Mouse (Mus musculus): ENCODE data around the gene Abr.

Abr gene

DNA sequence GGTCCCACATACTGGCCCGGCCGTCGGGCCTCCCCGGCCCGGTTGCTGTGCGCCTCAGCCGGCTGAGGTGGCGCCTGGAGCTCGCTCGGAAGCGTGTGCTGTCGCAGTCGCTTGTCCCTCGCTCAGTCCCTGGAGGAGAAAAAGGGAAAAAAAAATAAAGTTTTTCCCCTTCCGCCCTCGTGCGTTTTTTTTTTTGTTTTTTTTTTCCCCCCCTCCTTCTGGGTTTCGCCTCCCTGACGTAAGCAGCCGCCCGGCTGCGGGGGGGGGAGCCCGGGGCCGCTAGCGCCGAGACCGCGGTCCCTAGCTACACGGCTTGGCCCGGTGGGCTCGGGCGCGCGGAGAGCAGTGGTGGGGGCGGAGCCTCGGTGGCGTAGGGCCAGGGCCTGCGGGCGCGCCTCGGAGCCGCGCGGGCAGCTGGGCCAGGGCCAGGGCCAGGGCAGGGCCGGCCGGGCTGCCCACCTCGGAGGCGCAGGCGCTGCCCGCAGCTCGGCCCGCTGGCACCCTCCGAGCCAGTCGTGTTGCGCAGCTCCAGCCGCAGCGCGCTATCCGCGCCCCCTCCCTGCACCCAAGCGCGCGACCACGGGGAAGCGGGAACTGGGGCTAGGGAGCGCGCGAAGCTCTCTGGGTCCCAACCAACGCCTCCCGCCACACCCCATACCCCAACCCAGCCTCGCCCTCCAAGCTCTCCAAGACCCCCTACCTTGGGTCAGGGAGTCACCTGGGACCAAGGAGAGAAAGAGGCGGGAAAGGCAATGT lies 1.3 kb upstream of the Abr start:
- DNase-seq, result peak; percentile 44

DNA sequence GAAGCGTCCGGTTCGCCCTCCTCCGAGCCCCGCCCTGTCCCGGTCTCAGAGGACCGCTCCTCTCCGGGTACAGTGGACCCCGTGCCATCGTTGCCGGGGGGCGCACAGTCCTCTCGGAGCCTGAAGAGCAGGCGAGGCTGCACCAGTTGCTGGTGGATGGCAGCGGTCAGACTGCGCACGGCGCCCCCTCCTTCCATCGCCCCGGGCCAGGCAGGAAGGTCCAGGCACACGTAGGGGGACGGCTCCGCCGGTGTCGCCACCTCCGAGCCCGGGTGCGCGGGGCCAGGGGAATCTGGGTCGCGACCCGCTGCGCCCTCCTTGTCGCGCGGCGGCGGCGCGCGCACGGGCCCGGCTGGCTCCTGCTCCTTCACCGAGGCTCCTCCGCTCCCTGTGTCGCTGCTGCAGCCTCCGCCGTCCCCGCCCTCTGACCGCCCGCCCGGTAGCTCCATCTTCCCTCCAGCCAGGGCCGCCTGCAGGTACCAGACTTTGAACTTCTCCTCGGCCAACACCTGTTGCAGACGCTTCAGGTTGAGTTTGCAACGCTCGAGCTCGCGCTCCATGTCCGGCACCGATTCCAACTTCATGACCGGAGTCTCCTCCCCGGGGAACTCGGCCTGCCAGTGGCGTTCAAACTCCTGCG lies 572 bp upstream of the Abr start:
- DNase-seq, result peak; percentile 16

DNA sequence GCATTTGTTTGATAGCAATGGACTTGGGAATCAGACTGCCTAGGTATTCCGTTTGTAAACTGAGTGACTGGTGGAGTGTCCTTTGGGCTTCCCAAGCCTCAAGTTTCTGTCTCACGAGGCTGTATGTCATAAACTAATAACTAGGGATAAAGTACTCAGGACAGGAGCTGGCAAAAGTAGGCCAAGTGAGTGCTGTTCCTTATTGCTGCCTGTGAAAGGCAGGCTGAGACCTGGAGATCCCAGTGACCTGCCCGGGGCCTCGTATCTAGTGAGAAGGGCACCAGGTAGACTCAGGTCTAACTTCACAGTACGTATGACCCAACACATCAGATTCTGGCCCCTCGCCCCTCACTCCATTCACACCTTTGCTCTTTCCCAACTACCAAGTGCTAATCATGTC lies 4.0 kb downstream of the Abr start:
- DNase-seq, result no peak

DNA sequence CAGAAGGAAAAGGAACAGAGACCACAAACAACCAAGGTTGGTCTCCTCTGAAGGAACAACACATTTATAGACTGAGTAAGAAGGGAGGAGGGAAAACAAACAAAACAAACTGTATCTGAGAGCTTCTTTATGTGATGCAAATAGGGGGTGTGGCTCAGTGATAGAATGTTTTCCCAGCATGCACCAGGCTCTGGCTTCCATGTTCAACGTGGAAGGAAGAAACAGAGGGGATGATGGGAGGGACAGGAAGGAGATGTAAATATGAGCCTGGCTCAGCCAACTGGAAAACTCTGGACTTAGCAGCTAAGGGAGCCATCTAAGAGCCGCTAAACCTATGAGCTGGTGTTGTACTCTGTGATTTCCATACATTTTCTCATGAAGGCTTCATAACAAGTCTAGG lies 7.9 kb downstream of the Abr start:
- DNase-seq, result no peak

DNA sequence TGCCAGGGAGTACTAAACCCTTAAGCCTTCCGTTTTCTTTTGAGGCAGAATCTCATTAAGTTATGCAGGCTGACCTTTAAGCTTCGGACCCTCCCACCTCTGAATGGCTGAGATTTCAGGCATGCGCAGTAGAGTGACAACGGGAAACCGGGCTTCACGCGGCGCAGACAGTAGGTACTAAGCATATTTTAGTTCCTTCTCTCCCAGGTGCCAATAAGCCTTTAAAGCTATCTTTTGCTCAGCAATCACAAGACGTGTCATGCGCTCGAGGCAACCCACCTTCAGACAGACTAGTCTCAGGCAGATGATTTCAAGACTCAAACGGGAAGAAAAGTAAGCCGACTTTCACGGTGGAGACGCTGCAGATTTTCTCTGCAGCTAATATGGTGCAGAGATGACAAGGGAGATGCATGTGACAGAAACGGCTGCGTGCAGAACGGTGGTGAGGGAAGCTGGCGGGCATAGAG lies 9.4 kb downstream of the Abr start:
- DNase-seq, result no peak

DNA sequence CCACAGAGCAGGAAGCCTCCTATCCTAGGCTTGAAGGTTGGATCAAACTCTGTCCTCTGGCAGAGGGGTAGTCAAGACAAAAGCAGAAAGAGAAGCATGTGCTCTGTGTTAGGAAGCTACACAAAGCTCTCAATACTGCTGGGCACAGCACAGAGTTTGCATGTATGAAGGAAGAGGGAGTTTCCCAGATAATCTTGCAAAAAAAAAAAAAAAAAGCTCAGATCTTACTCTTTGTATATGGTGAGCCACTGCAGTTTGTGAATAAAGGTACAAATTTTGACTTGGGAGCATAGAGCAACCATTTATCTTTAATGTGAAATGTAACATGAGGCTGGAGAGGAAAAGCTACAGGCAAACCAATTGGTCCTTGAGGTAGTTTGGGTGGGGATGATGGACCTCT lies 11.2 kb downstream of the Abr start:
- DNase-seq, result no peak

DNA sequence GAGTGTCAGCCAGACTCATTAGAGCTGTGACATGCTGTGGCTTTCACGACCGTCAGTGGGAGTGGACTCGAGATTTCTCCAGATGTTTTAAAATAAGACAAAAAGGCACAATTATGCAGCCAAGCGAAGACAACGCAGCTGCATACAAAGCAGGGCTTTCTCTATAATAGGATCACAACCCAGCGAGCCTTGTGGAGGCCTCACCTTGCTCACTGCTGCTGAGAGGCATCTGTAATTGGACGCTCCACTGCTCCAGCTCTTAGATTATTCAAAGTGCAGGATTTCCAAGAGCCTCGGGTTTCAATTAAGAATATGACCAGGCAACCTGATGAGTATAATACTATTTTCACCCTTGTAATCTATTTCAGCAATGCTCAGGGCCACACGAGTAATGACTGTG lies 15.6 kb downstream of the Abr start:
- no peak for DNase-seq

DNA sequence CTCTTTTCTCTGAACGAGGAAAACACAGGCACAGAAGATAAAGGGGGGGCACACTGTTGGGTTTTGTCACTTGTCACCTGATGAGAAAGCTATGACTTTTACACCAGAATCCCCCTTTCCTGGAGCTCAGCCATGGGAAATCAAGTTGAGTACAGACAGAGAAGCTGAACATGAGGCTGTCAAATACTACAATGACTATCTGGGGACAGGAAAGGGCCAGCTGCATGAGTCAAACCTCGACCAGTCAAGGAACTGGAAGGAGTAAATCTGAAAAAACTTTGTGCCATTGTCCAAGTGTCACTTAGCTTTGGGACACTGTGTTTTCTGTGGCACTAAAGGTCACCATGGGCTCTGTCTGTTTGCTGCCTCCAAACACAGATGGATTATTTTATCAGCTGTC lies 22.9 kb downstream of the Abr start:
- no peak for DNase-seq

DNA sequence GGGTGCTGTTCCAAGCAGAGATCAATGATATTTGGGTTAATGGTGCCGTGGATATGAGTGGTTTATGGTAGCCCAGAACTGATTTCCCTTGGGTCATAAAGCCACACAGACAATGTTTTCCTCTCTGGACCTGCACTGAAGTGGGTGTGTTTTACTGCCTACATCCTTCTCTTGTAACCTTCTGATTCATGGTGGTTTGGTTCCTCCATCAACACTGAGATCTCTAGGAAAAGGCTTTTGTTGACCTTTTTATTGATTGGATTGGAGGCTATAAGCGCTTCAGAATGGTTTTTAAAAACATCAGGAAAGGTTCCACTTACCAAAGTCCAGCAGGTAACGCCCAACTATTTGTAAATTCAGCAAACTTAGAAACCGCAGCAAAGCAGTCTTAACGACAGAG lies 23.4 kb downstream of the Abr start:
- no peak for DNase-seq

DNA sequence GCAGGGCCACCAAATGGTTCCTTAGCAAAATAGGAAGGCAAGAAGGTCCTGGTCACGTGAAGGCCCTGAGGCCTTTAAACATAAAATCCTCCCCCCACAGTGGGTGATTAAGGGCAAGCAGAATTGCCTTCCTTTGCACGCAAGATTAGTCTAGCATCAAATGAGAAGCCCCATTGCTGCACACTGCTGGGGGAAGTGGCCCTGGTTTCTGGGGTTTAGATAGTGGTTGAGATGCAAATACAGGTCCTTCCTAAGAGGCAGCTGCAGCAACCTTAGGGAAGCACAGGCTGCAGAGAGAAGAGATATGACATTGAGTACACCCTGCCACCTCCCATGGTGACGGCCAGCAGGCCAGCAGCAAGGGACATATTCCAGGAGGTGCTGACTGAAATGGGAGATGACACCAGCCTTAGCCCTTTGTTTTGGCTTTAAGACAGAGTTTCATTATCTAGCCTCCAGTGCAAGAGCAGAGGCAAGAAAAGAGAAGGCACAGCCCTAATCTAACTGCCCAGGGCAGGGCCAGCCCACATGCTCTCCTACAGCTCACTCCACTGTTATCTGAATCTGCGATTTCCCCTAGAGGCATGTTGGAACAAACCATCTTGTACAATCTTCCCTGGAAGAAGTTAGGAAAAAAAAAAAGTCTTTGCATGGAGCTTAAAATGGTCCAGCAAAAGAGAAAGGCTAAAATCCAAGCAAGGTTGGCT lies 28.3 kb downstream of the Abr start:
- DNase-seq, result no peak

DNA sequence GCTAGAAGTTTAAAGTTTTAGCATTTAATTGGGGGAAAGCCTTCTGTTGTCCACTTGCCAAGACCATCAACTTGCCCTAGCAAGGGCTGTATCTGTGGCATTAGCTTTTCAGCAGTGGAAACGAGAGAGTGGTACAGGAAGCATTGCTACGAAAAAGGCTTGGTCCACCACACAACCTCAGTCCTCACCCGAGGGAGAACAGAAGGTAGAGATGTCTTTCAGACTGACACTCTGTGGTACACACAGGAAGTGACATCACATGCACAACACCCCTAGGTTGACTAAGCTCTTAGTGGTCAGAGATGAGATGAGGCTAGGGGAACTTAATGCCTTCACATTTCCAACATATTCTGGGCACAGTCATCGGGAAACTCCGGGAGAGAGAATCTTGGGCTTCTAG lies 32.4 kb downstream of the Abr start:
- no peak for DNase-seq

DNA sequence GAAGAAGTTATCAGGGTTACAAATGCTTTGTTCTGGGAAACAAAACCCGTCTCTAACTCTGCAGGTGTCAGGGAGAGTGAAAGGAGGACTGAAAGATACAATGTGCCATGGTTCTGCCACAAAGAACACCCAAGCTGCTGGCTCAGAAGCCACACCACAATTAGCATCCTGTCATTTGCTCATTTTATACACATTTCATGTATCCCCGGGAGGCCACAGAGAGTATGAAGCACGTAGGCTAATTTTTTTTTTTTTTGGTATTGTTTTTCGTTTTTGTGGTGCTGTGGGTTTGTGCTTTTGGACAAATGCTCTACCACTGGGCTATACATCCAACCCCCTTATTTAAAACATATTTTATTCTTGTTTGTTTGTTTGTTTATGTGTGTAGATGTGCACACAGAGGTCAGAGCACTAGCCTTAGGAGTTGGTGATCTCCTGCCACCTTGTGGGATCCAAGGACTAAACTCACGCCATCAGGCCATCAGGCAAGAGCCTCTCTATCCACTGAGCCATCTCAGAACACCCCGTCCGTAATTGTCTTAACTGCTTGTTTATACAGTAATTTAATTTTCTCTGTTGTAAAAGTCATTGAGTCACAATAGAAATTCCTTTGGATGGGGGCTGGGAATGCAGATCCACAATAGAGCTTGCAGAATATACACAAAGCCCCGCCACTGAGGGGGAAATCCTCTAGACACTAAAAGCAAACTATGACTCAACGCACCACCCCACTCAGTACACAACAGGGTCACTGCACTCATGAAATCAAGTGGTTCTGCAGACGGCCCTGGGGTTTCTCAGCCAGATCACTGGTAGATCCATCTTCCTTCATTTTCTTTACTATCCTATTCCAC lies 33.3 kb downstream of the Abr start:
- DNase-seq, result no peak

DNA sequence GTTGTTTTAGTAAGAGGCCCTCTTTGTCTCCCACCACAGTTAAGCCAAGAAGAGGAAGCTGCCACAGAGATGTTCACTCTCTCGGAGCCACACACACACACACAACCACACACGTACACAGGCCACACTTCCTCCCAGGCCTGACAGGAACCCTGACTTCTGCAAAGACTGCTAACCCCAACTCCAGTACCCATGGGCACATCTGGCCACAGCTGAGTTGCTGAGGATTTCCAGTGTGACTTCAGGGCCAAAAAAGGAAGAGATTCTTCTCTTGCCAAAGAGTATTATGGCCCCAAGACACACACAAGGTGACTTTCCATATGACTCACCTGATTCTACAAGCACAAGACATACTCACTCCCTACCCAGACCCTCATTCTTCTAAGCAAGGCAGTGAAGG lies 34.1 kb downstream of the Abr start:
- DNase-seq, result peak; percentile 11

DNA sequence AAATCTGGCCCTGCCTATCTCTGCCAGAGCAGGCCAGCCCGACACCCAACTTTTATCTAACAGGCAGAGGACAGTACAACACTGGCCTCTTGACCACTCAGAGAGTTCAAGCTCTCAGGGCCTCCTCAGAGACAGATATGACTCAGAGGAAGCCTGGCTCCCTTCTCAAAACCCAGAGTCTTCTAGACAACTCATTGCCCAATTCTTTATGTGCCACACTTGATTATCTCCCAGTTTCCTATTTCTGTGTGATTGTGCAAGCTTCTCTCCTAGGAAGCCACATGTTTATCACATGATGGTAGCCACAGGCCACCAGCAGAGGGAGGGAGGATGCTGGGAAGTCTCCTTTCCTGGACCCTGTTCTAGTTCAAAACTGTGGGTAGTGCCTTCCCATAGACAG lies 34.8 kb downstream of the Abr start:
- no peak for DNase-seq

DNA sequence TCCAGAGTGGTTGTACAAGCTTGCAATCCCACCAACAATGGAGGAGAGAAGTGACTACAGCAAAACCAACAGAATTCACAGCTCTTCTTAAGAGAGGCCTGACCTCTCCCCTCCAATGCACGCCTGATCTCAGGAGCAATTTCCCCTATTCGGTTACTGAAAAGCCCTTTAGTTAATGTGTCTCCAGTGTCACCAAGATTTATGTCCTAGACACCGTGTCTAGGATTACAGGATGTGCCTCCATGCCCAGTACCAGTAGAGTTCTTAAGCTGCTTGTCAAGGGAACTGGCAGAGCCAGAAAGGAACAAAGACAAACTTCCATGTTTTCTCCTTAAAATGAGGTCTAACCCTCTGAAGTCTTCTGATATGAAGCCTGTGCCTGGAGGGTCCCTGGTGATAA lies 36.0 kb downstream of the Abr start:
- no peak for DNase-seq

DNA sequence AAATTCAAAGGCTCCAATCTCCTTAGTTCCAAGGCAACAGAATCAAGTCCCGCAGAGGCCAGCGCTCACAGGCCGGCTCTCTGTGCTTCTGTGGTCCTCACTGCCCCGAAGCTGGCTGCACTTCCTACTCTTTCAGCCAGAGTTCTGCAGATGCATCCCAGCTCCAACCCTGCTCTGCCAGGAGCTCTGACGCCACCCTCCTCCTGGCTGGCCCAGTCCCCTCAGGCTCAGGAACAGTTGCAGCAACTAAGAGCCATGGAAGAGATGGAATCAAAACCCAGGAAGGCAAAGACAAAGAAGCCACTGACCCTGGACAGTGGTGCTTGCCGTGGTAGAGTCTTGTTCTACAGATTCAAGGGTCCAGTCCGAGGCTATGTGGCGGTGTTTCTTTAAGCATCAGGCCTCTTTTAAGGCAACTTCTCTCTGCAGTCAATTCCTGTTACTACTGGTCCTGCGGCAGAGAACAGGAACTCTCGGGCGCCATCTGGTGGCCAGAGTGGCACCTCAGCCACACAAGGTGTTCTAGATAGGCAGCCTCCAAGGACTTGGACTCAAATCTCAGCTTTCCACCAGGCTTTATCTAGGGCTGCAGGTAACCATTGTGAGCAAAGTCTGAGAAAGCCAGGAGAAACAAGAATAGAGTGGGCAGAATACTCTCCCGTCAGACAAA lies 44.4 kb downstream of the Abr start:
- DNase-seq, result peak; percentile 86

DNA sequence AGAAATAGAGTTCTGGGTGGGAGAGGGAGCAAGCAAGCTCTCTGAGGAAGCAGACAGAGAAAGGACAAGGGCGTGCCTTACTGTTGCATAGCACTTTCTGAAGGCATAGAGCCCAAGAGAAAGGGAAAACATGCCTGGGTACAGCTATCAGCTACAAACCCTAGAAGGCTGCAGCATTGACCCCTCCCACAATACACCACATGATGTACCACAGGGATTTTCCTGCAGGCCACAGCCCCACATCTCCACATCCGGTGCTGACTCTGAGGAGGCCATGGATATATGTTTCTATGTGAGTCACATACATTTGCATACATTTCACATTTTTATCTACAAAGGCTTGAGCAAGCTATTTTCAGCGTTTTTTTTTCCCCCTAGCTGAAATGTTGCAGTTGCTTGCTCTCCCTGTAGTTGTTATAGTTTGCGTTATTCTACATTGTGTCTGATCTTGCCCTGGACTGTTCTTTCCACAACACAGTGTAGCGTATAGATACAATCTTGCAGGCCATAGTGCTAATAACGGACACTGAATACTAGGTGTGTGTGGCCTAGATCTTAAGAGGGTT lies 49.2 kb downstream of the Abr start:
- no peak for DNase-seq

DNA sequence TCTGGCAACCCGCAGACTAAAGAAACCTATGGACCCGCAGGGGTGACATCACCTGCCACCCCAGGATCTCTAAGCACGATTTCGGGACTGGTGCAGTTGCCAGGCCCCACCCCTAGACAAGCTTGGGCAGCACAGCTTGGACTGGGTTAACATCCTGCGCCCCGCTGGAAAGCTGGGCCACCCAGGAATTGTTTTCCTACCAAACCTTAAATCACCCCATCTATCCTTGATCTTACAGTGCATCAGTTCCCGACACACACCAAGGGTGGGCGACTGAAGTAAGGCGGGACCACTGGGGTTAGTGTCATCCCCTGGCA lies 50.5 kb downstream of the Abr start:
- DNase-seq, result no peak

DNA sequence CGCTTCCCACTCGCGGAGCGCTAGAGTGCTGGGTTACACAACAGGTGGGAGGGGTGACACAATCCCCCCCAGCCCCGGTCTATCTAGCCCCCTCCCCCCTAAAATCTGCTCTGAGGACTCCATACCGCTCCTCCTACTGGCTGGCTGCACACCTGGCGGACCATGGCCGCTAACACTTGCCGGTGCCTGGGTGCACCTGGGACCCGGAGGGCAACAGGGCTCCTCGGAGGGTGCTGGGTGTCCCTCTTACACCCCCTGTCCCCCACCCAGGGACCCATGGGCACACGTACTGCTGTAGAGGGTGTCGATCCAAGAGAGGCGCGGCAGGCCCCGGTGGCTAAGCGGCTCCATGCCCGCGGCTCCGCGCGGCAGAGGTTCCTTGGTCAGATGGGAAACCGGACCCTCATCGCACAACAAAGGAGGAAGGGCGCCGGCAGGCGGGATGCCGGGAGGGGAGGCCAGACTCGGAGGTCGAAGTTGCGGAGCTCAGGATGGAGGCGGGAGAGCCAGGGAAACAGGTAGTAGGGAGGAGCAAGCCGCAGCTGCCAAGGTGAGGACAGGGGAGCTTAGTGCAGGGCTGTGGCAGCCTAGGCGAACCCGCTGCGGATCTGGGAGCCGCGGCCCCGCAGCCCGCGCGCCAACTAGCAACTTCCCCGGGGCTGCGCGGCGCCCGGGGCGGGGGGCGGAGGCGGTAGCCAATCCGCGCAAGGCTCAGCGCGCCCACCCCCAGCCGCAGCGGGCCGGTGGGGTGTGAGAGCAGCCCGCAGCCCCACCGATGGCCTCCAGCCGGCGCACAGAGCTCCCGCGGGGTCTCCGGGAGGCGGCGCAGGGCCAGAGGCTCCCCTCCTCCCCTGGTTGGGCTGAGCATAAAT lies 51.1 kb downstream of the Abr start:
- DNase-seq, result peak; percentile 39

DNA sequence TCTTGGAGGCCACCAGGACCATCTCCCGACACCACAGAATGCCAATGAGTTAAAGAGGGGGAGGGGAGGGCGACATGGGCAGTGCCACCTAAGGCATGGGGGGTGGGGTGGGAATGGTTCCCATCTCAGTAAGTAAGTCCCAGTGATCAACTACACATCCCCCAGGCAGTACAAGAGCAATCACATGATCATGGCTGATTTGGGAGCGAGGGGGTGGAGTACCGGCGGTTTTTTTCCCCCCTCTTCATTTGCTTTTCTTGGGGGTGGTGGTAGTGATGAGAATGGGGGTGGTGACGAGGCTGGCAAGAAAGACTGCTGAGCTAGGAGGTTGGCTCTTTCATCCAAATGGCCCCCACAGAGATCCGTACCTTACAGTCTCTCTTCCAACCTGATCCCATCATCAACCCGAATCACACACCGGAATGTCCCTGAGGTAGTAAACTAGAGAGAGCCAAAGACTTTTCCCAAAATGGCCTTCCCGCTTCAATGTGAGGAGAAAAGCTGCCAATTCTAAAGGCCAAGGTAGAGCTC lies 51.8 kb downstream of the Abr start:
- no peak for DNase-seq

DNA sequence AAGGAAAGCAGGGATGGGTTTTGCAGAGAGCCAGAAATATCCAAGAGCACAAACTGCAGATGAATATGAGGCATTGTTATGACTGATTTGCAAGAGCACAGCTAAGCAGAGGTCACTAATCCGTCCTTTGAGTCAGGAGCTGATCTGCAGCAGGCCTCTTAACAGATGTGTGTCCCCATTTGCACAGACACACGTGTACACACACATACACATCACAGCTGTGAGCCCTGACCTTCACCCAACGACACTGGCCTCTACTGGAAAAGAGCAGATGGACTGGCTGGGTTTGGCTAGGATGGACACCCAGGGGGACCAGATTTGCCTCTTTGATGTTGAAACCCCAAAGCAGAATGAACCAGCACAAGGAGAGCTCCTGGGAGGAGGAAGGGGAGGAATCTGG lies 52.7 kb downstream of the Abr start:
- DNase-seq, result no peak
